Mouse (Mus musculus) hindbrain, embryonic 15.5 days (tissue): Measurements from ENCODE around the gene Rassf8. TPM values are rescaled to one million over a fixed set of nuclear protein-coding genes. Genes with fewer than 3 reads are reported as not detected.

ENCODE experiments used
- ATAC-seq: fragments of 200-750 bp; cut with Nextera tagmentation; 2 replicates; pipeline ENCODE4 v1.8.0; 2017; ENCODE audit warnings: low read depth, moderate number of reproducible peaks, moderate TSS enrichment; ENCODE audit not compliant: low FRiP score
- H3K27ac ChIP-seq: fragments of 300-500 bp; sonication (generic); replicated peaks from 2 replicates; pipeline ENCODE4 v1.5.1; 2015; ENCODE audit warnings: mild to moderate bottlenecking, inconsistent platforms
- H3K27me3 ChIP-seq: fragments of 300-500 bp; sonication (generic); 2 replicates; pipeline ENCODE4 v1.6.1; 2015; ENCODE audit warnings: control low read depth, inconsistent platforms
- H3K36me3 ChIP-seq: fragments of 300-500 bp; sonication (generic); 2 replicates; pipeline ENCODE4 v1.6.1; 2015; ENCODE audit warnings: control low read depth, inconsistent platforms
- H3K4me1 ChIP-seq: fragments of 300-500 bp; sonication (generic); replicated peaks from 2 replicates; pipeline ENCODE4 v1.6.1; 2015; ENCODE audit warnings: control low read depth, inconsistent platforms
- H3K4me2 ChIP-seq: fragments of 300-500 bp; sonication (generic); 2 replicates; pipeline ENCODE4 v1.6.1; 2015; ENCODE audit warnings: moderate library complexity, mild to moderate bottlenecking, inconsistent platforms
- H3K4me3 ChIP-seq: fragments of 300-500 bp; sonication (generic); 2 replicates; pipeline ENCODE4 v1.5.1; 2015; ENCODE audit warnings: mild to moderate bottlenecking, inconsistent platforms
- H3K9ac ChIP-seq: fragments of 300-500 bp; sonication (generic); 2 replicates; pipeline ENCODE4 v1.6.1; 2015; ENCODE audit warnings: inconsistent platforms
- H3K9me3 ChIP-seq: fragments of 300-500 bp; sonication (generic); 2 replicates; pipeline ENCODE4 v1.6.1; 2016; ENCODE audit warnings: control low read depth, inconsistent platforms
- WGBS: fragments of 180-500 bp; shearing (Covaris S2); methylation state at CpG from one replicate; pipeline ENCODE4 v1.1.7; 2015; 5-methylcytosine and 5-hydroxymethylcytosine counted together
- polyA plus RNA-seq: library from polyadenylated mRNA; unstranded; fragments of >200 nt; fragmentation: Nextera tagmentation; extraction: Ambion mirVana; gene quantifications from 2 replicates; pipeline ENCODE4 v1.2.1, GENCODE M21; 2015

Rassf8 gene
- polyA plus RNA-seq, 1 experiment from 2014 or later: 5.0 TPM

DNA sequence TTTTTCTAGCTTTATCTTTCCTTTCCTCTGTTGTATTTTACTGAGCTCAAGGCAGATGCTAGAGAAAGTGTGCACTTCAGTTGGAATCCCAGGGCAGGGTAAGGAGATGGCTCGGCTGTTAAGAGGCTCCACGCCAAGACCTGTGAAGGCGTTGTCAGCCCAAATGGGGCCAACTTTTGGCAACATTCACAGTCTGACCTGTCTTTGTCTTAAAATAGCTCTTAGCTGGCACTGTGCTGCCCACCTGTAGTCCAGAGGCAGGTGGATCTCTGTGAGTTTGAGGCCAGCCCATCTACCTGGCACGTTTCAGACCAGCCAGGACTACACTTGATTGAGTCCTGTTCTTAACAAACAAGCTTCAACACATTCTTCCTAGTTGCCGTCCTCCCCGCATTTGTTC is 7.9 kb downstream of the Rassf8 start:
- H3K9ac ChIP-seq: no peak overlapping the region
- WGBS: 91% methylated on average over 6 of the region's 6 CpGs

GRCm38 (mm10) chr6:145755942-145756639 is 9.5 kb downstream of the Rassf8 start:
- H3K27me3 ChIP-seq: no peaks in the 10 kb centered on the region
- H3K9ac ChIP-seq: no peak overlapping the region
- H3K27ac ChIP-seq: no peak overlapping the region
- WGBS: 70% methylated on average over 14 of the region's 14 CpGs
- H3K9me3 ChIP-seq: no peaks in the 10 kb centered on the region
- no peak for ATAC-seq
- H3K4me2 ChIP-seq: no peak overlapping the region
- peaks cover 4% of the 10 kb centered on the region; the same call in 1 of the 2 replicates for H3K4me1 ChIP-seq
- H3K4me3 ChIP-seq: no peak overlapping the region
- no peaks in the 10 kb centered on the region for H3K36me3 ChIP-seq

More for the DNA sequence above, 7.9 kb downstream of the Rassf8 start:
- no peak overlapping the region for H3K27ac ChIP-seq
- no peaks in the 10 kb centered on the region for H3K36me3 ChIP-seq
- no peak for ATAC-seq
- no peak overlapping the region for H3K4me3 ChIP-seq
- H3K9me3 ChIP-seq: no peaks in the 10 kb centered on the region
- peaks cover 4% of the 10 kb centered on the region; the same call in 1 of the 2 replicates for H3K4me1 ChIP-seq
- H3K27me3 ChIP-seq: no peaks in the 10 kb centered on the region
- H3K4me2 ChIP-seq: no peak overlapping the region

GRCm38 (mm10) chr6:145756640-145757005 is 10.1 kb downstream of the Rassf8 start:
- no peaks in the 10 kb centered on the region for H3K27me3 ChIP-seq
- H3K27ac ChIP-seq: no peak overlapping the region
- H3K9ac ChIP-seq: no peak overlapping the region
- H3K4me3 ChIP-seq: no peak overlapping the region
- no peak overlapping the region for H3K4me2 ChIP-seq
- 73% methylated on average over 6 of the region's 6 CpGs for WGBS
- H3K36me3 ChIP-seq: no peaks in the 10 kb centered on the region
- H3K9me3 ChIP-seq: no peaks in the 10 kb centered on the region
- peaks cover 4% of the 10 kb centered on the region; the same call in 1 of the 2 replicates for H3K4me1 ChIP-seq
- ATAC-seq: no peak

DNA sequence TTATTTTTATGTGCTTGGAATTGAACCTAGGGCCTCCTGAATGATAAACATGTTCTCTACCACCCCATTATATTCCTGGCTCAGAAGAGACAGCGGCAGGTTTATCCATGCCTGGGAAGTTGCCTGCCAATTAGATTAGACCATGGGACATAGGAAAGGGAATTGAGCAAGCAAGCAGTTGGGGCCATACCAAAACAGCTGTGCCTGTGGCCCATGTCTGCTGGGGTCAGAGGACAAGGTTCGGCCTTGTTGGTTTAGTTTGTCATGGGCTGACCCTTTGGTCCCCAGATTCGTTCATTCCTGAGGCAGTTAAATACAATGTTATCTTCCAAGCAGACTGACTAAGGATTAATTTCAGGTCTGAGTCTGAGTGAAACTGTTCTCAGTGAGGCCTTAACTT is 10.8 kb downstream of the Rassf8 start:
- Histone ChIP-seq H3K4me3 (no peak overlapping the region), H3K4me2 (no peak overlapping the region), H3K27ac (no peak overlapping the region), H3K27me3 (no peaks in the 10 kb centered on the region), H3K36me3 (no peaks in the 10 kb centered on the region), H3K4me1 (peaks cover 4% of the 10 kb centered on the region; the same call in 1 of the 2 replicates), H3K9ac (no peak overlapping the region), H3K9me3 (no peaks in the 10 kb centered on the region)
- 80% methylated on average over 3 of the region's 3 CpGs for WGBS
- ATAC-seq: no peak

DNA sequence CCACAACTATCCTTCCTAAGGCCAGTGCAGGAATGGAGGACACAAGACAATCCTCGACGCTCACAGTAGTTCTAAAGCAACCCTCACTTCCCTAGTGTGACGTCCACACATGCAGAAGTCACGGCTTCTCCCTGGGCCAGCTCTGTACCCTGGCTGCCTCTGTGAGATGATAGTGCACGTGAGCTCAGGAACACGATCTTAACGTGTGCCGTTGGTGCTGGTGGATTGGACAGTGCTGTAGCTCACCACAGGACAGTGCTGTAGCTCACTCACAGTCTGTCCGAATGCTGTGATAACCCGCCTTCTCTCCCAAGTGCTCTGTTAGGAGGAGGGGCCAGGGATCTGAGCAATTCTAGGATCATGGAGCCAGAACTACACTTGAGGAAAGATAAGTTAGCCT is 12.1 kb downstream of the Rassf8 start:
- H3K36me3 ChIP-seq: no peaks in the 10 kb centered on the region
- 85% methylated on average over 10 of the region's 10 CpGs for WGBS
- H3K4me1 ChIP-seq: peaks cover 4% of the 10 kb centered on the region; the same call in 1 of the 2 replicates
- no peak overlapping the region for H3K4me3 ChIP-seq
- no peak overlapping the region for H3K9ac ChIP-seq
- H3K27me3 ChIP-seq: no peaks in the 10 kb centered on the region
- H3K9me3 ChIP-seq: no peaks in the 10 kb centered on the region
- ATAC-seq: no peak
- H3K27ac ChIP-seq: no peak overlapping the region
- no peak overlapping the region for H3K4me2 ChIP-seq

- Histone ChIP-seq H3K27me3 (no peaks in the 10 kb centered on the region), H3K9ac (no peak overlapping the region)
- no peak for ATAC-seq
Measured at GRCm38 (mm10) chr6:145759432-145759831, 12.9 kb downstream of the Rassf8 start.

DNA sequence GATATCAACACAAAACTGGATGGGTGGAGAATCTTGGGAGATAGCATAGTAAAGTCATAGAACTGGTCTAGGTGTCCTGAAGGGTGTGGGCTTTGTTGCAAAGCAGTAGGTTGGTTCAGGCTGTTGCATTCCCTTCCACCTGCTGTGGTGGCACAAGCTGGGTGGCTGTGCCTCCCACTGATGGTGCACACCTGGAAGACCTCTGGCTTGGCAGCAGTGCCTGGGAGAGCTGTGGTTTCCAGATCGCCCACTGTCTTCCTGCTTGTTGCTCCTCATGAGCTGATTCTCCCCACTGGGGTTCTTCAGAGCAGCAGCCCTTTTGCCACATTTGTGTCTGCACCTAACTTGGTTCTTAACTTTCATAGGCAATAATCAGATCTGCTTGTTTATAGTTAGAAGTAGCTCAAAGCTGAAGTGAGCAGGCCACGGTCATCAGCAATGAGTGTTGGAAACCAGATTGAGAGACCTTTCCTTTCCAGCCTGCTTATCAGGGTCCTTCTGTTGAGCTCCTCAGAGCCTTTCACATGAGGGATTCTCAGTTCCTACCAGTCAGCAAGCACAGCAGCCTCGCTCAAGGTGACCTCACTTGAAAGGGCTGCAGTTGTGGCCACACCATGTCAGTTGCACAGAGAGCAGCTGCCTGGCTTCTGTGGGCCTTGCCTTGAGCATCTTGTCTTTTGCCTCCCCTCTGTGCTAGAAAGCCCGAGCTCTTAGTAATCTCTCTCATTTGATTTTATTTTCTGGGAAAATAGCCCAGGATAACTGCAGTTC is 13.9 kb downstream of the Rassf8 start:
- Histone ChIP-seq H3K9ac (no peak overlapping the region), H3K27me3 (no peaks in the 10 kb centered on the region)
- WGBS: 84% methylated on average over 4 of the region's 4 CpGs

More at GRCm38 (mm10) chr6:145759432-145759831, 12.9 kb downstream of the Rassf8 start:
- Histone ChIP-seq H3K4me1 (peaks cover 4% of the 10 kb centered on the region; the same call in 1 of the 2 replicates), H3K27ac (no peak overlapping the region), H3K4me2 (no peak overlapping the region), H3K4me3 (no peak overlapping the region), H3K36me3 (no peaks in the 10 kb centered on the region), H3K9me3 (no peaks in the 10 kb centered on the region)
- WGBS: 86% methylated on average over 2 of the region's 2 CpGs

GRCm38 (mm10) chr6:145761151-145761935 is 14.8 kb downstream of the Rassf8 start:
- Histone ChIP-seq H3K27ac (no peak overlapping the region), H3K9ac (no peak overlapping the region), H3K4me2 (no peak overlapping the region), H3K9me3 (no peaks in the 10 kb centered on the region), H3K36me3 (no peaks in the 10 kb centered on the region), H3K27me3 (no peaks in the 10 kb centered on the region), H3K4me3 (no peak overlapping the region), H3K4me1 (peaks cover 4% of the 10 kb centered on the region; the same call in 1 of the 2 replicates)
- ATAC-seq: no peak
- WGBS: 85% methylated on average over 3 of the region's 3 CpGs

More for the DNA sequence above, 13.9 kb downstream of the Rassf8 start:
- Histone ChIP-seq H3K27ac (no peak overlapping the region), H3K4me2 (no peak overlapping the region), H3K9me3 (no peaks in the 10 kb centered on the region), H3K36me3 (no peaks in the 10 kb centered on the region), H3K4me1 (peaks cover 4% of the 10 kb centered on the region; the same call in 1 of the 2 replicates), H3K4me3 (no peak overlapping the region)
- ATAC-seq: no peak

DNA sequence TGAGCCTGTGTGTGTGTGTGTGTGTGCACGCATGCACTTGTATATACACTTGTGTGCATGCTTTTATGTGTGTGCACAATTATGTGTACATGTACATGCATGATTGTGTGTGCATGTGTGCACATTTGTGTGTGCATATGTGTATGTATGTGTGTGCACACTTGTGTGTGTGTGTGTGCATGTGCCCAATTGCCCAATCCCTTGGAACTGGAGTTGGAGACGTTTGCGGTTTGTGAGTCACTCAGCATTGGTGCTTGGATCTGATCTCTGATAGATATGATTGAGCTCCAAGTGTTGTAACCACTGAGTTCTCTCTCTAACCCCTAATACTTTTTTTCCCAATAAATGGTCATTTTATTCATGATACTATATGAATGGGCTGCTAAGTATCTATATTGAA is 15.5 kb downstream of the Rassf8 start:
- WGBS: 95% methylated on average over 3 of the region's 3 CpGs
- H3K9ac ChIP-seq: no peak overlapping the region
- no peak overlapping the region for H3K4me2 ChIP-seq
- H3K36me3 ChIP-seq: no peaks in the 10 kb centered on the region
- no peaks in the 10 kb centered on the region for H3K9me3 ChIP-seq
- no peak overlapping the region for H3K27ac ChIP-seq
- no peak overlapping the region for H3K4me3 ChIP-seq
- no peaks in the 10 kb centered on the region for H3K4me1 ChIP-seq
- no peaks in the 10 kb centered on the region for H3K27me3 ChIP-seq
- ATAC-seq: no peak

DNA sequence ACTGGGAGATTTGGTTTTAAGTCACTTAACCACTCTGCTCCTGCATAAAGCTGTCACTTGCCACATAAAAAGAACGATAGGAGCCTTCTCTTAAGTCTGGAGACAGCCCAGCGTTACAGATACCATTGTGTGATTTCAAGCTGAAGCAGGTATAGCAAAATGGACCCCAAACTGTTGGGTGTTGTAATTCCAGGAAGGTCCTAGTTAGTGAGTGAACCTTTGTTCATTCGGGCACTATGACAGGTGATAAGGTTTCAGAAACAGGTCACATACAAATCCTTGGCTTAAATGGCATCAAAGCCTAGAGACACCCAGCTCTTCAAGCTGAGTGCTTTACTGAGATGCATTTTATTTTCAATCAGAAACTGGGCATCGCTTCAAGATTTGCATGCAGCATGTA is 16.5 kb downstream of the Rassf8 start:
- H3K4me2 ChIP-seq: no peak overlapping the region
- no peaks in the 10 kb centered on the region for H3K27me3 ChIP-seq
- H3K4me1 ChIP-seq: no peaks in the 10 kb centered on the region
- no peaks in the 10 kb centered on the region for H3K36me3 ChIP-seq
- H3K9me3 ChIP-seq: no peaks in the 10 kb centered on the region
- no peak for ATAC-seq
- H3K9ac ChIP-seq: no peak overlapping the region
- H3K4me3 ChIP-seq: no peak overlapping the region
- H3K27ac ChIP-seq: no peak overlapping the region
- 88% methylated on average over 4 of the region's 4 CpGs for WGBS

DNA sequence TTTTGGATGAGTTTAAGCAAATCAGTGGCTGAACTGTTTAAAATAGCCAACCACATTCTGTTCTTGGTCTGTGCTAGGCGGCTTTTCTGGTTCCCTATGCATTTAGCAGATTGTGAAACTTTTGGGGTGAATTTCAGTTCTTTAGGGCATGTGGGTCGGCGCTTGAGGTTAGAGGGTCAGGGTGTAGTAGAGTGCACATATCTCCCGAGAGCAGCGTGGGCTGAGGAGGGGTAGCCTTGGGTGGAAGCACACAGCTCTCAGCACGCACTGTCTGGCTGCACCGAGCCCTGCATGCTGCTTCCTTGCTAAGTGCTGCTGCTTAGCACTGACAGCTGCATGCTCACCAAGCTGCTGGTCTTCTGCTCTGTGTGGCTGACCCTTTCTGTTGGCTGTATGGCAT is 18.5 kb downstream of the Rassf8 start:
- no peaks in the 10 kb centered on the region for H3K27me3 ChIP-seq
- H3K4me3 ChIP-seq: no peak overlapping the region
- no peak overlapping the region for H3K9ac ChIP-seq
- H3K27ac ChIP-seq: no peak overlapping the region
- no peak overlapping the region for H3K4me2 ChIP-seq
- H3K9me3 ChIP-seq: no peaks in the 10 kb centered on the region
- ATAC-seq: no peak
- WGBS: 71% methylated on average over 7 of the region's 7 CpGs
- H3K36me3 ChIP-seq: no peaks in the 10 kb centered on the region
- 0 out of 2 replicates have a peak, but pooled peaks cover 10% of the 10 kb centered on the region for H3K4me1 ChIP-seq

DNA sequence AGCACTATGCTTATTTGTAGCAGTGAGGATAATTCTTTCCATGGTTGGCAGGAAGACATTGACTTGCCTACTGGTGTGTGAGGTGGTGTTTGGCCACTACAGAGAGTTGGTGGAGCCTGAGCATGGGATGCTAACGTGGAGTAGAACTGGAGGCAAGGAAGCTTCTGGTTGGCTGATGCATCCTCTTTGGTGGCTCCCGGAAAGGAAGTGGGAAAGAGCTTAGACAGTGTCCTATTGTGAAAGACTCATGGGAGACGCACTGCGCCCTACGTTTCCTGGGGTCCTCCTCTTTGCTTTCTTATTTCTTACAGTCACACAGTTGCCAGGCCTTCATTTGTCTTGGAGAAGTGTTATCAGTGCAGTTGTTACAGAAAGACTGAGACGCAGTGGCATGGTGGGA is 20.4 kb downstream of the Rassf8 start:
- Histone ChIP-seq H3K9me3 (no peaks in the 10 kb centered on the region), H3K4me3 (no peak overlapping the region), H3K27ac (no peak overlapping the region), H3K4me1 (peaks cover 18% of the 10 kb centered on the region), H3K27me3 (no peaks in the 10 kb centered on the region), H3K36me3 (no peaks in the 10 kb centered on the region), H3K4me2 (no peak overlapping the region), H3K9ac (no peak overlapping the region)
- 84% methylated on average over 6 of the region's 6 CpGs for WGBS
- ATAC-seq: no peak
